Mouse (Mus musculus): Measurements from ENCODE around the gene Zfp628. TPM values are rescaled to one million over a fixed set of nuclear protein-coding genes. Genes with fewer than 3 reads are reported as not detected.

The Zfp628 gene
- total RNA-seq, 2 experiments from 2014 or later = 7.9 to 8.4 TPM

GRCm38 (mm10) chr7:4934160-4934914, 19.3 kb downstream of the Zfp628 start:
- intact Hi-C loops (cut with DNase I; ENCODE audit: low total_unique reads) = no loop called here
- DNase-seq = no peak

- intact Hi-C loops (cut with DNase I; ENCODE audit: low total_unique reads) = no loop called here
These were observed 21.8 kb downstream of the Zfp628 start for GRCm38 (mm10) chr7:4936832-4937231.

GRCm38 (mm10) chr7:4937392-4937791, 22.4 kb downstream of the Zfp628 start:
- intact Hi-C loops (cut with DNase I; ENCODE audit: low total_unique reads) = no loop called here
- no peak for DNase-seq

More at GRCm38 (mm10) chr7:4936832-4937231, 21.8 kb downstream of the Zfp628 start:
- no peak for DNase-seq

DNA sequence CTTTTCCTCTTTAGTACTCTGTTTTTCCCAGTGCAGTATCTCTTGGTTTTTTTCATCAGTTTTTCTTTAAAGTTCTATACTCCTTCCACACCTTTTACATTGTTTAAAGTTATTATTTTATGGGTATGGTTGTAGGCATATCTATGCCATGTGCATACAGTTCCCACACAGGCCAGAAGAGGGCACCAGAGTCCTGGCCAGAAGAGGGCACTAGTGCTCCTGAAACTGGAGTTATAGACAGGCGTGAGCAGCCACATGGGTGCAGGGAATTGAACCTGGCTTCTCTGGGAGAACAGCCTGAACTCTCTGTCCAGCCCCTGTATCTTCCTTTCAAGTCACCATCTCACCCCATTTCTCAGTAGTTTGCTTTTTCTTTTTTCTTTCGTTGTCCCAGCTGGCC, 23.4 kb downstream of the Zfp628 start:
- intact Hi-C loops (cut with DNase I; ENCODE audit: low total_unique reads) = no loop called here
- DNase-seq = peak; percentile 72

- peak; percentile 73 for DNase-seq
- intact Hi-C loops (cut with DNase I; ENCODE audit: low total_unique reads) = no loop called here
These were observed 25.1 kb downstream of the Zfp628 start for GRCm38 (mm10) chr7:4940068-4940479.

GRCm38 (mm10) chr7:4942673-4943072, 27.7 kb downstream of the Zfp628 start:
- no peak for DNase-seq
- intact Hi-C loops (cut with DNase I; ENCODE audit: low total_unique reads) = loop anchor here (2.0 kb wide), 2 partner anchors 22 to 104 kb away; partner anchors contain the start of gene Sbk2

- peak; percentile 91 for DNase-seq
- intact Hi-C loops (cut with DNase I; ENCODE audit: low total_unique reads) = loop anchor here (2.0 kb wide), 2 partner anchors 21 to 103 kb away; partner anchors contain the start of gene Sbk2
These were observed 28.3 kb downstream of the Zfp628 start for GRCm38 (mm10) chr7:4943223-4943815.

GRCm38 (mm10) chr7:4947855-4948254, 32.8 kb downstream of the Zfp628 start:
- intact Hi-C loops (cut with DNase I; ENCODE audit: low total_unique reads) = no loop called here
- peak; percentile 89 for DNase-seq

DNA sequence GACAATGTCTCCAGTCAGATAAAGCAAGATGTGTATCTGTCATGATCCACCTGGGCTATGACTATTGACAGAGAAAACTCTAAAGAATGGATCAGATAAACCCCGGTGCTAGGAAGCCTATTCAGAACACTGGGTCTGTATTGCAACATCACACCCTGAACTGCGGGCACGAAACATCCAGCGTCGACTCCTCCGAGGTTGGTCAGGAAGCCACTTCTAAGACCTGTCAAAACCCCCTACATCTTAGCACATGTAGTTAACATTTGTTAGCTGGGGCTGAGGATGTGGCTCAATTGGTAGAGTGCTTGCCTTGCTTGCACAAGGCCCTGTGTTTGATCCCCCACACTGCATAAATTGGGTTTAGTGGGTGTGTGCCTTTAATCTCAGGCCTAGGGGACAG, 33.4 kb downstream of the Zfp628 start:
- intact Hi-C loops (cut with DNase I; ENCODE audit: low total_unique reads) = no loop called here
- DNase-seq = no peak

GRCm38 (mm10) chr7:4950561-4951342, 35.7 kb downstream of the Zfp628 start:
- DNase-seq = no peak
- intact Hi-C loops (cut with DNase I; ENCODE audit: low total_unique reads) = no loop called here

DNA sequence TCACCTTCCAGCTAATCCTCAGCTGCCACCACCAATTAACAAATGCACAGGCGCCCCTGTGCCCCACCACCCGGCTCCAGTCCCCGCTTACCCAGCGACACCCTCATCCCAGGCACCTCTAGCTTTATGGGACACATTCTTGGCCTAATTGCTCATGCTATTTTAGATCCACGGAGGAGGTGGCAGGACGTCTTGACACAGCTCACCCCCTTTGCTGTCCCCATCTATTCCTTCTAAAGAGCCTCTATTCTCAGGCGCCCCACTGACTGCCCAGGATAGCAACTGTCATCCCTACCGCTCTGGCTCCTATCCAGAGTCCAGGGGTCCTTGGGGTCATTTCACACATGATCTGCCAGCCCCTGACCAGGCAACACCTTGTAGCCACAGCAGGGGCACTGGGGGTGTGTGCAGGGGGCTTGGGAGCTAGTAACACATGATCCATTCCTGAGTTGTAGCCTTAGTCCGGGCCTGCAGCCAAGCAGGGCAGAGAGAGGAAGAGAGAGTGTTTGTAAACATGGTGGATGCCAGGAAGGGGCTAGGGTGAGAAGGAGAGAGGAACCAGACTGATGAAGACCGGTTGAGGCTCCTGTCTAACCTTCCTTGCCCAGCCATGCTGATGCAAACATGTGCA, 38.9 kb downstream of the Zfp628 start:
- intact Hi-C loops (cut with DNase I; ENCODE audit: low total_unique reads) = no loop called here
- DNase-seq = no peak

DNA sequence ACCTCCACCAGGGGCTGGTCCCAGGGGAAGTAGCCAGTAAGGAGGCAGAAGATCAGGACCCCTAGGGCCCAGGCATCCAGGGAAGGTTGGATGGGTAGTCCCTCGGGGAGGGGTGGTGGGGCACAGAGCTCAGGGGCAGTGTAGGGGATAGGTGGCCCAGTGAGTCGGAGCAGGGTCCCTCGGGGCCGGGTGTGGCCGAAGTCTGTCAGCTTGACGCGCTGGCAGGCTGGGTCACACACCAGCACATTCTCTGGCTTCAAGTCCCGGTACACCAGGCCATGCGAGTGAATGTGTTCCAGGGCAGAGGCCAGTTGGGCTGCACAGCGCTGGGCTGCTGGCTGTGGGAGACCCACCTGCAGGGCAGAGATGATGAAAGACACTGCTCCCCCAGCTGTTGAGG, 42.3 kb downstream of the Zfp628 start:
- no peak for DNase-seq
- intact Hi-C loops (cut with DNase I; ENCODE audit: low total_unique reads) = no loop called here

- DNase-seq = no peak
- intact Hi-C loops (cut with DNase I; ENCODE audit: low total_unique reads) = no loop called here
These were observed 48.5 kb downstream of the Zfp628 start for GRCm38 (mm10) chr7:4963527-4963926.

DNA sequence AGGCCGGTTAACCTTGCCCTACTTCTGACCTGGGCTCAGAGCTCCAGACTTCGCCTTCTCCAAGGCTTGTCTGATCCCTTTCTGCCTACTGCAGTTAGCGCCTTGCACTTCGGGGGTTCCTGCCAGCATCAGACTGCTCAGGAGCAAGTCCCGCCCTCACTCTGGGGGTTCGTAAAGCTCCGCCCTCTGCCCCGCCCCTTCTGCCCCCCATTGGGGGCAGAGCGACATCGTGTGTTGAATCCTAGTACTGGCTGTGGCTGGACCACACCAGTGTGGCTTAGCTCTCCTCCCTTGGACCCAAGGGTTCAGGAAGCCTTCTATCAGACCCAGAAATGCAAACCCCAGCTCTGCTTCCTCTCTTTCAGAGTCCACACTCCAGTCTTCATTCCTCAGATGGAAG, 49.3 kb downstream of the Zfp628 start, which contains the start of gene Sbk2:
Gene Sbk2, minus strand, starts transcription at position 135 of the 400 bp plus-strand sequence.
- intact Hi-C loops (cut with DNase I; ENCODE audit: low total_unique reads) = loop anchor here (2.0 kb wide), 1 partner anchor 21 kb away; no protein-coding TSS in a partner anchor

GRCm38 (mm10) chr7:4964988-4965387, 50.0 kb downstream of the Zfp628 start:
- no peak for DNase-seq
- intact Hi-C loops (cut with DNase I; ENCODE audit: low total_unique reads) = loop anchor here (2.0 kb wide), 1 partner anchor 22 kb away; no protein-coding TSS in a partner anchor

More for the DNA sequence above, 49.3 kb downstream of the Zfp628 start, which contains the start of gene Sbk2:
- DNase-seq = peak; percentile 90

- intact Hi-C loops (cut with DNase I; ENCODE audit: low total_unique reads) = no loop called here
- no peak for DNase-seq
These were observed 56.1 kb downstream of the Zfp628 start, which contains the start of gene Sbk3 for GRCm38 (mm10) chr7:4971068-4971467. Gene Sbk3 (minus strand): TSS chr7:4971168.
